Mouse (Mus musculus): ENCODE data around the gene Grasp.

The Grasp gene

DNA sequence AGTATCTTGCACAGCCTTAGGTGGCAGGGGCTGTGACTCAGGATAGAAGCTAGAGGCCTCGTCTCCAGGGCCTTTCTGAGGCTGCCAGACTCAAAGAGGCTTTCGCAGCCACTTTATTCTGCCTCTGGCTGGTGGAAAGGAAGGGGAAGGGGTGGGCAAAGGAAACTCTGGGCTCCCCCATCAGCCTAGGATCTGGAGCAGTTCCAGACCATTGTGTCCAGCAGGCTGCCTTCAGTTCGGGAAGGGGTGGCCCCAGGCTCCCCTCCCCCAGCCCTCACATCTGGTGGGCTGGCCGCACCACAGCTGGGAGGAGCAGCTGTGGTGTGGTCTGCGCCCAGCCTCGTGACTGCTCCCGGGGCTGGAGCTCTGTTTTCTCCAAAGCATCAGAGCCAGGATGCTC lies 4.0 kb downstream of the Grasp start:
- DNase-seq (ENCODE audit: low spot score in 2 of 2), result no peak

GRCm38 (mm10) chr15:101228866-101229590 lies 5.0 kb downstream of the Grasp start:
- no peak for DNase-seq (ENCODE audit: low spot score in 2 of 2)

- DNase-seq (ENCODE audit: low spot score in 2 of 2), result no peak
Measured at GRCm38 (mm10) chr15:101230503-101230902, 6.5 kb downstream of the Grasp start.

DNA sequence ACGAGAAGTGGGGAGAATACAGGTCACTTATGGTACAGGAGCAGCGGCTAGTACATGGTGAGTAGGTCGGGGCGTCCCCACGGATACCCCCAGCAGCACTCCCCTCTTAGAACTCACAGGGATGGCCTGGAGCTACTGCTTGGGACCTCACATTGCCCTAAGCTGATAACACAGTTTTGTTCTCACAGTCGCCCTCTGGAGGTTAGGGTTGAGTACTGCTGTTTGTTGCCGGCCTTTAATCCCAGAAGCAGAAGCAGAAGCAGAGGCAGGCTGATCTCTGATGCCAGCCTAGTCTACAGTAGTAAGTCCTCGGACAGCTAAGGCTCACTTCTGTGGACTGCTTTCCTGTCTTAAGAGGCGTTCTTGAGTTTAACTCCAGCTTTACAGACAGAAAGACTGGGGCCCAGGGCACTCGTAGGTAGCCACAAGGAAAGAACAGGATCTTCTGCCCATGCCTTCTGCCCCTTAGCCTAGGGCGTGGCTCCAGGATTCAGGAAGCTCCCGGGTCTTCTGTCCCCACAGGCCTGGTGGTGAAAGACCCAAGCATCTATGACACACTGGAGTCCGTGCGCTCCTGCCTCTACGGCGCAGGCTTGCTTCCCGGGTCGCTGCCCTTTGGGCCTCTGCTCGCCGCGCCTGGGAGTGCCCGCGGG lies 7.1 kb downstream of the Grasp start:
- no peak for DNase-seq (ENCODE audit: low spot score in 2 of 2)

DNA sequence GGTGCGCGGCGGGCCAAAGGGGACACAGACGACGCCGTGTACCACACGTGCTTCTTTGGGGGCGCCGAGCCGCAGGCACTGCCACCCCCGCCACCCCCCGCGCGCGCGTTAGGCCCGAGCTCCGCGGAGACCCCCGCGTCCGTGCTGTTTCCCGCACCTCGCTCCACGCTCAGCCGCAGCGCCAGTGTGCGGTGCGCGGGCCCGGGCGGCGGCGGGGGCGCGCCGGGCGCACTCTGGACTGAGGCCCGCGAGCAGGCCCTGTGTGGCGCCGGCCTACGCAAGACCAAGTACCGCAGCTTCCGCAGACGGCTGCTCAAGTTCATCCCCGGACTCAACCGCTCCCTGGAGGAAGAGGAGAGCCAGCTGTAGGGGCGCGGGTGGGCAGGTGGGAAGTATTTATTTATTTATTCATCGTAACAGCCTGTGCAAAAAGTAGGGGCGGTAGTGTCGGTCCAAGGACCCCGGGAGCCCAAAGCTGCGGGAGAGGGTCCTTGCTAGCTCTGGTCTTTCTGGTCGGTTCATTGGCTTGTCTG lies 7.7 kb downstream of the Grasp start:
- no peak for DNase-seq (ENCODE audit: low spot score in 2 of 2)

DNA sequence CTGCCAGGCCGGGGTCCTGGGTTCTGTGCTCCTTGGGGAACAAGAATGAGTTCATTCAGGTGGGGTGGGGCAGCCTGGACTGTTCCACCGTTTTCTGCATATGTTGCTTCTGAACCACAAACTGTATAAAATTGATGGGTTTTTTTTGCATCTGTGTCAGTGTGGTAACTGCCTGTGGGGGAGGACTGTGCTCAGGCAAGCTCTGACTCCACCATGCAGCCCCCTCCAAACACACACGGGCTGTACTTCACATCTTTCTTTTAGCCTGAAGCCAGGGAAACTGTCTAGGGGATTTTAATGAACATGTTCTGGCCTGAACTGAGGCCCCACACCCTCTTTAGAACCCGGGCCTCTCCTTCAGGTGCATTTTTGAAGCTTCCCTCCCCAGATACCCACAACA lies 8.6 kb downstream of the Grasp start:
- no peak for DNase-seq (ENCODE audit: low spot score in 2 of 2)

- DNase-seq (ENCODE audit: low spot score in 2 of 2), result no peak
Measured at GRCm38 (mm10) chr15:101233183-101233582, 9.2 kb downstream of the Grasp start.

DNA sequence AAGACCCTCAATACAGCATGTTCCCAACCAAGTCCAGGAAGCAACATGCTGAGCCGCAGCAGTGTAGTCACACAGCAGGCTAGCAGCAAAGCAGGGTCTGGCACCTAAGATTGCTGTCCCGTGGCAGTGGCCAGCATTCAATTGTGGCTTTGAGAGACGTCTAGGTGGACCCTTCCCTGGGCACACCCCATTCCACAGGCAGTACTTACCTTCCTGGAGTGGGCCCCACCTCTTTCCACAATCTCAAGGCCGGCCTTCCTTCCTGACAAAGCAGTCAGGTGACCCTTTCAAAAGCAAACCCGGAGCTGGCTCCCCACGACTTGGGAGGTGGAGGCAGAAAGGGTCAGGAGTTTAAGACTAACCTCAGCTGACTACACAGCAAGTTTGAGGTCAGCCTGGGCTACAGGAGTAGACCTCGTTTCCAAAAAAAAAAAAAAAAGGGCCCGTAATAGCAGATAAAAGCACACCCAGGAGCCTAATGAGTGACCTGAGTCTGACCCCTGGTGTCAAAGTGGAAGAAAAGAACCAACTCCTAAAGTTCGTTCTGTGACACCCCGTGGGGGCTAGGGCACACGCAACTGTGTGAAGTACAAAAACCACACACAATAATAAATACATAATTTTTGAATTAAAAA lies 9.8 kb downstream of the Grasp start:
- DNase-seq (ENCODE audit: low spot score in 2 of 2), result no peak

GRCm38 (mm10) chr15:101234611-101235341 lies 10.8 kb downstream of the Grasp start:
- DNase-seq (ENCODE audit: low spot score in 2 of 2), result no peak

GRCm38 (mm10) chr15:101235342-101235698 lies 11.3 kb downstream of the Grasp start:
- DNase-seq (ENCODE audit: low spot score in 2 of 2), result no peak

DNA sequence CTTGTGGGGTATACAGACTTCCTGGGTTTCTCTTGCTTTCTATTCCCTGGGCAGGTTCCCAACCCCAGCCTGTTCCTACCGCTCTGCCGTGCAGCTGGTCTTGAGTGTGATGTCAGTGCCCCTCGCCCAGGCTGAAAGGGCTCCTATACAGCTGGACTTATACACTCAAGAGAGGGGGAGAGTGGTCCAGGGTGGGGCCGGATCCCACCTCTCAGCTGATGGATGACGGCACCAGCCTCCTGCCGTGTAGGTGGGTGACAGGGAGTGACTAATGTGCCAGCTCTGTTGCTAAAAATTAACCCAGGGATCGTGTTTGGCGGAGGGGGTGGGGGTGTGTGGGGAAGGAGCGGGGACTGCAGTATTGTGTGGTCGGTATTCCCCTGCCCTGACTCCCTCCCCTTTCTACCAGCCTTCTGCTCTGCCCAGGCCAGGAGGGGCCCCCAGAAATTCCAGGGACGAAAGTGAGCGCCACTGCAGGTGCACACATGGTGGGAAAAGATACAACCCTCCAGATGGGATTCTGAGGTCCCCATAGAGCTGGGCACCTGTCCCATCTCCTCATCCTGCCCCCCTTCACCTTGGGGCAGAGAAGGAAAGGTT lies 11.8 kb downstream of the Grasp start:
- DNase-seq (ENCODE audit: low spot score in 2 of 2), result no peak

- peak in 1 of 2 experiments; percentile 56 for DNase-seq (ENCODE audit: low spot score in 2 of 2)
Measured at GRCm38 (mm10) chr15:101236878-101237277, 12.9 kb downstream of the Grasp start.

DNA sequence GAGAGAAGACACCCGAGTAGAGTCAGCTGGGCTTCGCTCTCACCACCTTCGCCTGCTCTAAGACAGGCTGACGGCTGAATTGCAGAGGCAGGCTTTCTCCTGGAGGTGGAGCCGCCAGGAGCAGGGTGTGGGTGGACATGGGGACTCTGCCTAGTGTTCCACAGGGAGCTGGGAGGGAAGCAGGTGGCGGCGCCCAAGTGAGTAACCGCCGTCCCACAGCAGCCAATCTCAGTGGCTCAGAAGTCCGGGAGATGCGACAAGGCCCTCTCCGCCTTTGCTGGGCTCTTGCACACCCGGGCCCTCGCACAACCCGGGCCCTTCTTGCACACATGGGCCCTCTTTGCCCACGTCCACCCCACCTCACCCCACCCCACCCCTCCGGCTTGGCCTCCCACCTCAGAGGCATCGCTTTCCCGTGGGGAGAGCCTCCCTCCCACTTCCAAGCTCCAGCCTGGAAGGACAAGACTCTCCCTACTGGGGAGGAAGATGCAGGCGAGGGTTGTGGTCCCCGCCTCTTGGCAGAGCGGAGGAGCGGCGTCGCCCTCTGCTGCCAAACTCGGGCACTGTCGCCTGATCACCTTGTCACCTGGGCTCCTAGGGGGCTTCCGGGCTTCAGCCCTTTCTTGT lies 15.0 kb downstream of the Grasp start:
- DNase-seq (ENCODE audit: low spot score in 2 of 2), result no peak

GRCm38 (mm10) chr15:101239821-101240220 lies 15.8 kb downstream of the Grasp start:
- DNase-seq (ENCODE audit: low spot score in 2 of 2), result no peak

DNA sequence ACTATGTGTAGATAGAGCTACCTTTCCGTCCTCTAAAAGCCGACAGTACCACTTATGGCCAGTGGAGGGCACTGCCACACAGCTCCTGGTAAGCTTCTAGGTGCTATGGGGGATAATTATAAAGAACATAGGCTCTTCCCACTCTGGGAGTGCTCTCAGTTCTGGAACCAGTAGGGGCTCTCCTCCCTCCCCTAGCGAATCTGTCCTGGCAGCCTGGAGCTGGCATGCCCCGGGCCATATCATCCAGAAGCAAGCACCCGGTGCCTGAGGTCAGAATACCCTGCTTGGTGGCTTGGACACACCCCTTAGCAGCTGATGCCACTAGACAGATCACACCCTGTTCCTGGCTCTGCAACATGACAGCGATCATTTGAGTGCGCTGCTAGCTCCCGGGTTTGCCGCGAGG lies 16.8 kb downstream of the Grasp start:
- peak; percentile 71 to 73 for DNase-seq (ENCODE audit: low spot score in 2 of 2)

DNA sequence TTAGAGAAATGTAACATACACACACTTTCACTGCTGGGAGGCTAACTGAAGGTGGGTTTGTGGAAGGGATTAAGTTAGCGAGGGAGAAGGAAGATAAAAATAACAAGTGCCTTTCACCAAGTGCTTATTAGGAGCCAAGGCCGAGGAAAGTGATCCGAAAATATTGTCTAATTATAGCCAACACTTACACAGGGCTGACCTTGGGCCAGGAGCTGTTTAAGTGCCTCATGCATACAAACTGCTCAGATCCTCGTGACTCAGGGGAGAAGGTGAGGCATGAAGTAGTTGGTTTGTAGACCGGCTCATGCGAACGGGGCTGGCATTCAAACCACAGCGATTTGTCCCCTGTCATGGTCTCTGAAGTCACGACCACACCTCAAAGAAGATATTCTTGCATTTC lies 17.2 kb downstream of the Grasp start:
- no peak for DNase-seq (ENCODE audit: low spot score in 2 of 2)

- no peak for DNase-seq (ENCODE audit: low spot score in 2 of 2)
Measured at GRCm38 (mm10) chr15:101241853-101242252, 17.9 kb downstream of the Grasp start.

GRCm38 (mm10) chr15:101242645-101243044 lies 18.7 kb downstream of the Grasp start:
- no peak for DNase-seq (ENCODE audit: low spot score in 2 of 2)

GRCm38 (mm10) chr15:101244012-101244411 lies 20.0 kb downstream of the Grasp start:
- DNase-seq (ENCODE audit: low spot score in 2 of 2), result no peak

- DNase-seq (ENCODE audit: low spot score in 2 of 2), result peak; percentile 83 to 97
Measured at GRCm38 (mm10) chr15:101246231-101247154, 22.5 kb downstream of the Grasp start.

All from urinary bladder, adult 18-20 months (tissue).